Mouse (Mus musculus) limb, embryonic 14.5 days (tissue): ENCODE data around the gene Spty2d1. TPM values are rescaled to one million over a fixed set of nuclear protein-coding genes. Genes with fewer than 3 reads are reported as not detected.

ENCODE experiments used
- ATAC-seq: fragments of 200-750 bp; cut with Nextera tagmentation; 2 replicates; pipeline ENCODE4 v1.8.0; 2017; ENCODE audit warnings: low read depth, moderate number of reproducible peaks, moderate TSS enrichment; ENCODE audit not compliant: low FRiP score
- DNase-seq: peaks from one replicate; pipeline ENCODE4 v3.0.0-alpha.2; 2015; ENCODE audit warnings: low spot score
- H3K27ac ChIP-seq: fragments of 300-500 bp; sonication (generic); replicated peaks from 2 replicates; pipeline ENCODE4 v1.5.1; 2014; ENCODE audit warnings: low read depth, mild to moderate bottlenecking, low read length, moderate library complexity, mixed read lengths
- H3K27me3 ChIP-seq: fragments of 300-500 bp; sonication (generic); 2 replicates; pipeline ENCODE4 v1.6.1; 2014; ENCODE audit warnings: low read length, mixed read lengths; ENCODE audit not compliant: control insufficient read depth, insufficient read depth
- H3K36me3 ChIP-seq: fragments of 300-500 bp; sonication (generic); 2 replicates; pipeline ENCODE4 v1.6.1; 2014; ENCODE audit warnings: mild to moderate bottlenecking, low read length, moderate library complexity, mixed read lengths; ENCODE audit not compliant: control insufficient read depth, insufficient read depth
- H3K4me1 ChIP-seq: fragments of 300-500 bp; sonication (generic); 2 replicates; pipeline ENCODE4 v1.6.1; 2014; ENCODE audit warnings: antibody characterized with exemption, low read length, mixed read lengths; ENCODE audit not compliant: control insufficient read depth, insufficient read depth
- H3K4me2 ChIP-seq: fragments of 300-500 bp; sonication (generic); replicated peaks from 2 replicates; pipeline ENCODE4 v1.6.1; 2014; ENCODE audit warnings: low read depth, mild to moderate bottlenecking, low read length, moderate library complexity; ENCODE audit not compliant: severe bottlenecking
- H3K4me3 ChIP-seq: fragments of 300-500 bp; sonication (generic); replicated peaks from 2 replicates; pipeline ENCODE4 v1.5.1; 2014; ENCODE audit warnings: low read length
- H3K9ac ChIP-seq: fragments of 300-500 bp; sonication (generic); 2 replicates; pipeline ENCODE4 v1.6.1; 2014; ENCODE audit warnings: mild to moderate bottlenecking, low read depth, low read length, moderate library complexity; ENCODE audit not compliant: severe bottlenecking
- H3K9me3 ChIP-seq: fragments of 300-500 bp; sonication (generic); 2 replicates; pipeline ENCODE4 v1.6.1; 2016; ENCODE audit warnings: low read length; ENCODE audit not compliant: control insufficient read depth
- POLR2A ChIP-seq: fragments of 200-500 bp; IDR thresholded peaks from 2 replicates; pipeline ENCODE4 v1.8.0; 2012; ENCODE audit warnings: inconsistent platforms, mild to moderate bottlenecking, moderate library complexity, borderline replicate concordance; ENCODE audit not compliant: insufficient read depth, insufficient read length; ENCODE audit errors: extremely low read depth
- WGBS: fragments of 180-500 bp; shearing (Covaris S2); extraction: QIAGEN DNeasy Blood & Tissue Kit; methylation state at CpG from one replicate; pipeline ENCODE4 v1.1.7; 2014; 5-methylcytosine and 5-hydroxymethylcytosine counted together
- polyA plus RNA-seq, 2 experiments: library from polyadenylated mRNA; depleted of rRNA in 1 of 2; stranded (reverse) in 1 of 2; unstranded in 1 of 2; fragments of >200 nt; fragmentation: Nextera tagmentation in 1 of 2; extraction: Ambion mirVana in 1 of 2; gene quantifications; 2 replicates each; pipeline versions ENCODE4 v1.2.1 to v1.2.3; 2012 to 2014

Gene Spty2d1
- polyA plus RNA-seq, 2 experiments, result 12.8 to 20.6 TPM

DNA sequence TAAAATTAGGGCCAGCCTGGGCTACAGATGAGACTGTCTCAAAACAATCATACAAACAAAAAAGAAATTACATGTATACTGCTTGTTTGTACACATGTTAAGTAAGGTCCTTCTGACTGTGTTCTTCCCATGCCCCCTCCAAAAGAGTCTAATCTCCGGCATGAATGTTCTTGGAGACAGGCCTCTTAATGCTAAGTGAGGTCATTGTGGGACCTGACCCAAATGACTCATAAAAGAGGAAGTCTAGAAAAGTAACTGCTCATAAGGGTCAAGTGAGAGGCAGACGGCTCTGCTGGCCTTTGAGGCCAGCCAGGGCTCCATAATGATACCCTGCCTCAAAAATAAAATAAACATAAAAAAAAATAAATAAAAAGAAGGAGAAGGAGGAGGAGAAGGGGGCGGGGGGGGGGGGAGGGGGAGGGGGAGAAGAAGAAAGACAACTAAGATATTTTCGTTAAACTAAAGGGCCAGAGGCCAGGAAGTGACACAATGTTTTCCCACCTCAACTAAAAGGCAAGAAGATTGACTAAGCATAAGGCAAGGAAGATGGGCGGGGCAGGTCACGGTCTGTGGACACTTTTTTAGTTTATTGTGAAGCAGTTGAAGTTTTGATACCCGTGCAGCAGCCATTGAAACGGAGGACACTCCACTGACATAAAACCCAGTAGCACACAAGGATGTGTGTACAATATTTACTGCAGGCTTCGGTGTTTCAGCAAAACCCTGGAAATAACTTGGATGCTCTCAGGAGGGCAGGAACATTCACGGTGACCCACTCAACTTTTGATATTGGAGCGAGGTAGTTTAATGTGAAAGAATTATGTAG lies 6.6 kb upstream of the Spty2d1 start:
- DNase-seq (peak; percentile 42), ATAC-seq (no peak)
- H3K4me2 ChIP-seq, result no peak overlapping the region
- no peaks in the 10 kb centered on the region for H3K36me3 ChIP-seq
- no peak for TF ChIP-seq POLR2A
- 59% methylated on average over 10 of the region's 11 CpGs for WGBS
- H3K27ac ChIP-seq, result peak overlapping the region; percentile 52; the same call in 1 of the 2 replicates
- peaks cover 8% of the 10 kb centered on the region for H3K4me1 ChIP-seq
- no peaks in the 10 kb centered on the region for H3K9me3 ChIP-seq
- H3K4me3 ChIP-seq, result no peak overlapping the region
- no peaks in the 10 kb centered on the region for H3K27me3 ChIP-seq
- no peak overlapping the region for H3K9ac ChIP-seq

DNA sequence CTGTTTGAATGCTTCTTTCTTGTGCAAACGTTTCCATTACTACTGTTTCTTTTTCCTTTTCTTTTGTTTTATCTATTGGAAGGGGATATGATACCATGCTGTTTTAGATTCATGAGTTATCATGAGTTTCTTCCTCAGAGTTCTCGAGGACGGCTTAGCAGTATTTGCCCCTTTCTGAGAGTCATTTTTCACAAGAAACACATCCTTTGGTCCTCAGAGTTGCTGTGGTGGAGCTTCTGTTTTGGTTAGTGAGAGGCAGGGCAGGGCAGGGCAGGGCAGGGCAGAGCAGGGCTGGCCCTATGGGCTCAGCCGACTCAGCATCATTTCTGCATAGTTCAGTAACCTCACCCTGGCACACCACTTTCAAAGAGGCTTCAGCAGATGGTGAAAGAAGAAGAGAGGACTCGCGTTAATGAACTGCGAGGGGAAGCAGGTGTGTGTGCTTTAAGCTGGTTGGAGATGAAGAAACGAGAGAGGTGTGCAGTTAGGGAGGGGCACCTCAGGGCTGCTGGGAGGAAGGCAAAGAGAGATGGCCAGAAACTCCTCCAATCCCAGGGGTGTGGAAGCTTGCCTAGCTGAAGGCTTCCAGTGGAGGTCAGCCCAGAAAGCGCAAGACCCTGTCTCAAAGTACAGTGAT lies 5.0 kb upstream of the Spty2d1 start:
- H3K27me3 ChIP-seq, result no peaks in the 10 kb centered on the region
- no peak for ATAC-seq
- H3K36me3 ChIP-seq, result no peaks in the 10 kb centered on the region
- 44% methylated on average over 9 of the region's 9 CpGs for WGBS
- no peaks in the 10 kb centered on the region for H3K9me3 ChIP-seq
- no peak overlapping the region for H3K27ac ChIP-seq
- no peak overlapping the region for H3K4me3 ChIP-seq
- H3K9ac ChIP-seq, result no peak overlapping the region
- no peak for DNase-seq
- H3K4me2 ChIP-seq, result no peak overlapping the region
- peaks cover 16% of the 10 kb centered on the region for H3K4me1 ChIP-seq
- TF ChIP-seq POLR2A, result no peak

DNA sequence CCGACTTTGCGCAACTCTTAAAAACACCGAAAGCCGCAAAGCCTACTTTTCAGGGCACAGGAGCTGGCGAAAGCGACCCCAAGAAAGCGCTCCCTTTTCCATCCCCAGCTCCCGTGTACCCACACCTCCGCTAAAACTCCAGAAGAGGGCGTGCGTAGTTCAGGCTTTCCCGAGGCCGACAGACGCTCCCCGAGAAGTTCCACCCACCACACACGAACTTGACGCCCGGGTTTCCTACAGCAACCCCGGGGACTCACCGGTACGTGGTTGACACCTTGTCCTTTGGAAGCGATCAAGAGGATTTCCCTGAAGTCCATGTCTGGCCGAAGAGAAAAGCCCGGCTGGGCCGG lies 418 bp downstream of the Spty2d1 start:
- peak overlapping the region; percentile 85 for H3K4me2 ChIP-seq
- H3K9me3 ChIP-seq, result no peaks in the 10 kb centered on the region
- DNase-seq (peak; percentile 76), ATAC-seq (peak; percentile 72)
- H3K36me3 ChIP-seq, result no peaks in the 10 kb centered on the region; the same call in 1 of the 2 replicates
- H3K27me3 ChIP-seq, result no peaks in the 10 kb centered on the region
- WGBS, result under 1% methylated on average over 25 of the region's 25 CpGs
- H3K4me1 ChIP-seq, result peaks cover 25% of the 10 kb centered on the region
- H3K4me3 ChIP-seq, result peak overlapping the region; percentile 71
- H3K9ac ChIP-seq, result peak overlapping the region; percentile 77
- no peak for TF ChIP-seq POLR2A
- peak overlapping the region; percentile 86 for H3K27ac ChIP-seq

DNA sequence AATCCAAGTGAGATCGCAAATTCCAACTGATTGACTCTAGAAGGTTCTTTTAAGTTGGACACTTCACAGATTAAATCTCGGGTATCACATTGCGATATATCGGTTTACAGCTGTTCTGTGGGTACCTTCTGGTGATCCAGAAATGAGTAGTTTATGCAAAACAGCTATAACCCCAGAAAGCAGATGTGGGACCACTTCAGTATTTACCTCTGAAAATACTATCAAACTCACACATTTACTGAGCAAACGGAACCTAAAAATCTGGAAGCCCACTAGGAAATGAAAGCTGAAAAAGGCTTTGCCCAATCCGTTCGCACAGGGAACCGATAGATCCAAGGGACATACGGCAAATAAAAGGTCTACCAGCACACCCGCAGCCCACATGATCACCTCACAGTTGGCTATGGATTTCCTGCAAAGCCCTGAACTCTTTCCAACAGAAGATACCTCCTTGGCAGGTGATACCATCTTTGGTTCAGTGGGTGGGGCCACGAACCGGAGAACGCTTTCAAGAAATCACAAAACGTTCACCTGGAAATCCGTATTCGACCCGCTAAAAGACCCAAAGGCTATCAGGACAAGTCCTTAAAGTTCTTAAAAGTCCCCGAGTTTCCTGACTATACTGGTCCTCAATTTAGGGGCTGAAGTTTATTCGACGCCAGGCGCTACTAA lies 966 bp downstream of the Spty2d1 start:
- Histone ChIP-seq H3K4me1 (peaks cover 31% of the 10 kb centered on the region), H3K9me3 (no peaks in the 10 kb centered on the region), H3K4me2 (peak overlapping the region; percentile 85), H3K27ac (peak overlapping the region; percentile 86), H3K36me3 (no peaks in the 10 kb centered on the region; the same call in 1 of the 2 replicates), H3K4me3 (peak overlapping the region; percentile 71), H3K9ac (peak overlapping the region; percentile 77), H3K27me3 (no peaks in the 10 kb centered on the region)
- DNase-seq (no peak), ATAC-seq (no peak)
- 18% methylated on average over 21 of the region's 21 CpGs for WGBS
- TF ChIP-seq POLR2A, result no peak

DNA sequence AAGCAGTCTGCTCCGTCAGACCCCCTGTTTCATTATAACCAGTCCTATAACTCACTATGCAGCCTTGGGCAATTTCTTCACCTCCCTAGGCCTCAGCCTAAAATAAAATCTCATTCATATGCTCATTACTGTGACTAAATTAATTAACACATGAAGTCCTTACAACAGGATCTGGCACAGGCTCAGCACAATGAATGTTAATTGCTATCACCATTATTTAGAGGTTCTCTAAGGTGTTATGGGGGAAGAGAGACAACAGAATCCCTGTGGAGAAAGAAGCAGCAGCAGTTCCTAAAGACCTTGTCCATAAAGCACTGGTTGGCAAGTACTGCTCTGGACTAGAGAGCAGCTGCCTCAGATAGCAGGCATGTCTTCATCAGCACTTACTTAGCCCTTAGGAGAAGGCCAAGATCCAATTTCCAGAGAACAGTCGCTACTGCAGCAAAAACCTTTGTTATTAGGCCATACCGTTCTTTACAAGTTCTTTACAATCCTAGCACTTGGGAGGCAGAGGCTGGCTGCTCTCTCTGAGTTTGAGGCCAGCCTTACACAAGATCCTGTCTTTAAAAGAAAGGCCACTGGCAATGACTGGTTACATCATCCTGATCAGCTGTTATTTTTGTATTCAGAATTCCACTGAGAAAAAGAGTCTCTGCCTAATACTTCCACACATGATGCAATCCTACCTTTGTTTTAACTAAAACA lies 4.6 kb downstream of the Spty2d1 start:
- no peak for ATAC-seq
- Histone ChIP-seq H3K9me3 (no peaks in the 10 kb centered on the region), H3K27me3 (no peaks in the 10 kb centered on the region), H3K4me1 (peaks cover 28% of the 10 kb centered on the region), H3K36me3 (peaks cover 9% of the 10 kb centered on the region), H3K9ac (no peak overlapping the region), H3K27ac (no peak overlapping the region), H3K4me3 (no peak overlapping the region), H3K4me2 (no peak overlapping the region)
- 36% methylated on average over 3 of the region's 3 CpGs for WGBS
- DNase-seq, result no peak
- no peak for TF ChIP-seq POLR2A
